Mouse (Mus musculus) urinary bladder, adult 2 months (tissue): Measurements from ENCODE around the gene Gm44502. TPM values are rescaled to one million over a fixed set of nuclear protein-coding genes. Genes with fewer than 3 reads are reported as not detected.

Source experiments
- DNase-seq: peaks from one replicate; pipeline ENCODE4 v3.0.0; 2022; ENCODE audit warnings: low spot score
- polyA plus RNA-seq: library from polyadenylated mRNA; depleted of rRNA; stranded (reverse); fragments of >200 nt; gene quantifications from 2 replicates; pipeline ENCODE4 v1.2.3, GENCODE M21; 2012; rRNA removed

Gm44502 gene
- polyA plus RNA-seq, result 0.06 TPM in 2 replicates

GRCm38 (mm10) chr15:89429352-89430221 is at the start of gene Gm44502, which contains the start of the genes C730034F03Rik and Chkb:
Gm44502 (minus strand) TSS chr15:89429696.
C730034F03Rik (plus strand) TSS chr15:89429589.
Chkb (minus strand) TSS chr15:89429908.
- peak; percentile 83 for DNase-seq

- DNase-seq, result no peak
Measured at GRCm38 (mm10) chr15:89478622-89479021, 49.1 kb upstream of the Gm44502 start.

- DNase-seq, result no peak
Measured at GRCm38 (mm10) chr15:89477806-89478205, 48.3 kb upstream of the Gm44502 start.

- no peak for DNase-seq
Measured at GRCm38 (mm10) chr15:89477091-89477491, 47.6 kb upstream of the Gm44502 start, which contains the start of gene Arsa. Arsa (minus strand) TSS chr15:89477425.

- no peak for DNase-seq
Measured at GRCm38 (mm10) chr15:89476475-89476815, 46.9 kb upstream of the Gm44502 start.

- DNase-seq, result peak; percentile 82
Measured at GRCm38 (mm10) chr15:89475611-89476474, 46.3 kb upstream of the Gm44502 start.

- DNase-seq, result no peak
Measured at GRCm38 (mm10) chr15:89475293-89475600, 45.8 kb upstream of the Gm44502 start.

- DNase-seq, result no peak
Measured at GRCm38 (mm10) chr15:89474596-89475292, 45.2 kb upstream of the Gm44502 start.

GRCm38 (mm10) chr15:89473921-89474320 is 44.4 kb upstream of the Gm44502 start:
- DNase-seq, result no peak

GRCm38 (mm10) chr15:89473370-89473769 is 43.9 kb upstream of the Gm44502 start:
- no peak for DNase-seq

- DNase-seq, result no peak
Measured at GRCm38 (mm10) chr15:89471476-89471875, 42.0 kb upstream of the Gm44502 start.

- DNase-seq, result no peak
Measured at GRCm38 (mm10) chr15:89468577-89468976, 39.1 kb upstream of the Gm44502 start.

GRCm38 (mm10) chr15:89465052-89465451 is 35.6 kb upstream of the Gm44502 start:
- no peak for DNase-seq

- no peak for DNase-seq
Measured at GRCm38 (mm10) chr15:89463334-89464235, 34.1 kb upstream of the Gm44502 start.

GRCm38 (mm10) chr15:89462176-89462575 is 32.7 kb upstream of the Gm44502 start:
- DNase-seq, result no peak

GRCm38 (mm10) chr15:89461321-89461720 is 31.8 kb upstream of the Gm44502 start:
- no peak for DNase-seq

GRCm38 (mm10) chr15:89460298-89460697 is 30.8 kb upstream of the Gm44502 start:
- no peak for DNase-seq

- DNase-seq, result no peak
Measured at GRCm38 (mm10) chr15:89459821-89460220, 30.3 kb upstream of the Gm44502 start.

- no peak for DNase-seq
Measured at GRCm38 (mm10) chr15:89458942-89459341, 29.4 kb upstream of the Gm44502 start.

GRCm38 (mm10) chr15:89455642-89456041 is 26.1 kb upstream of the Gm44502 start:
- DNase-seq, result no peak

- DNase-seq, result no peak
Measured at GRCm38 (mm10) chr15:89454857-89455256, 25.4 kb upstream of the Gm44502 start.
